Mouse (Mus musculus) cerebellum, adult 2 months (tissue): ENCODE measurements around the gene Pbx2. TPM values are rescaled to one million over a fixed set of nuclear protein-coding genes. Genes with fewer than 3 reads are reported as not detected.

Experiments used
- DNase-seq, 2 experiments: peaks; one replicate each; pipeline ENCODE4 v3.0.0; 2021
- H3K27ac ChIP-seq: fragments of 200-500 bp; 2 replicates; pipeline ENCODE4 v1.5.1; 2012; ENCODE audit warnings: low read length, control low read depth, inconsistent platforms; ENCODE audit not compliant: insufficient read depth
- H3K27me3 ChIP-seq: fragments of 200-500 bp; 2 replicates; pipeline ENCODE4 v1.6.1; 2012; ENCODE audit warnings: inconsistent platforms, mild to moderate bottlenecking, low read length, moderate library complexity; ENCODE audit not compliant: control insufficient read depth, insufficient read depth
- H3K4me1 ChIP-seq: fragments of 200-500 bp; 2 replicates; pipeline ENCODE4 v1.6.1; 2011; ENCODE audit warnings: low read length; ENCODE audit not compliant: control insufficient read depth, insufficient read depth
- H3K4me3 ChIP-seq: fragments of 200-500 bp; replicated peaks from 2 replicates; pipeline ENCODE3; 2011; ENCODE audit warnings: mild to moderate bottlenecking, low read depth, low read length, control low read depth; ENCODE audit not compliant: insufficient read depth
- CTCF ChIP-seq: fragments of 200-500 bp; IDR thresholded peaks from 2 replicates; pipeline ENCODE4 v1.5.1; 2011; ENCODE audit warnings: low read depth, mild to moderate bottlenecking, control low read depth, low read length, moderate library complexity, borderline replicate concordance; ENCODE audit not compliant: insufficient read depth
- POLR2A ChIP-seq: fragments of 200-500 bp; IDR thresholded peaks from 2 replicates; pipeline ENCODE4 v1.6.1; 2011; ENCODE audit warnings: low read length, control low read depth, borderline replicate concordance; ENCODE audit not compliant: insufficient read depth
- WGBS: fragments of 180-500 bp; shearing (Covaris S2); methylation state at CpG from one replicate; pipeline ENCODE4 v1.1.7; 2018; 5-methylcytosine and 5-hydroxymethylcytosine counted together
- polyA plus RNA-seq: library from polyadenylated mRNA; depleted of rRNA; stranded (reverse); fragments of >200 nt; gene quantifications from 2 replicates; pipeline ENCODE4 v1.2.3, GENCODE M21; 2012; rRNA removed

The Pbx2 gene
- polyA plus RNA-seq, 1 experiment = 69.5 TPM

DNA sequence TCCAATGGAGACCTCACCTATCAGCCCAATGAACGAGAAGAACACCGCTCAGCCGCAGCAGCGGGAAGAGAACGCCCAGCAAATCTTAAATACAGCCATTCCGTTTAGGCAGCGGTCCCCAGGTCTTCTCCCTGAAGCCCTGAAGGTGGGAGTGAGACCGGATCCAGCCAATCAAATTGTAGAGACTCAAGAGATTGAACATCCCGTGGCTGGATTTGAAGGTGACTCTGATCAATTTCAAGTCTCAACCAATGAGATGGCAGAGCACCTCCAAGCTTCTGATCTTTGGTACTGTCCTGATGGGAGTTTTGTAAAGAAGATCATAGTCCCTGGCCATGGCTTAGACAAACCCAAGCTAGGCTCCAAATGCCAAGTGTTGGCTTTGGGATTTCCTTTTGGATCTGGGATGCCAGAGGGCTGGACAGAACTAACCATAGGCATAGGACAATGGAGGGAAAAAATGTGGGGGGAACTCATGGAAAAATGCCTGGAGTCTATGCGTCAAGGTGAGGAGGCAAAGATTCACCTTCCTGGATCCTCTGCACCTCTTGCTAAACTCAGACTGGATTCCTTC, 54.3 kb downstream of the Pbx2 start:
- Histone ChIP-seq H3K4me1 (peaks cover 31% of the 10 kb centered on the region), H3K4me3 (peak overlapping the region; percentile 99), H3K27ac (no peak overlapping the region; the same call in 1 of the 2 replicates), H3K27me3 (no peaks in the 10 kb centered on the region)
- no peak for TF ChIP-seq POLR2A
- TF ChIP-seq CTCF = no peak
- peak; percentile 19 to 31 for DNase-seq
- WGBS = 37% methylated on average over 10 of the region's 10 CpGs

DNA sequence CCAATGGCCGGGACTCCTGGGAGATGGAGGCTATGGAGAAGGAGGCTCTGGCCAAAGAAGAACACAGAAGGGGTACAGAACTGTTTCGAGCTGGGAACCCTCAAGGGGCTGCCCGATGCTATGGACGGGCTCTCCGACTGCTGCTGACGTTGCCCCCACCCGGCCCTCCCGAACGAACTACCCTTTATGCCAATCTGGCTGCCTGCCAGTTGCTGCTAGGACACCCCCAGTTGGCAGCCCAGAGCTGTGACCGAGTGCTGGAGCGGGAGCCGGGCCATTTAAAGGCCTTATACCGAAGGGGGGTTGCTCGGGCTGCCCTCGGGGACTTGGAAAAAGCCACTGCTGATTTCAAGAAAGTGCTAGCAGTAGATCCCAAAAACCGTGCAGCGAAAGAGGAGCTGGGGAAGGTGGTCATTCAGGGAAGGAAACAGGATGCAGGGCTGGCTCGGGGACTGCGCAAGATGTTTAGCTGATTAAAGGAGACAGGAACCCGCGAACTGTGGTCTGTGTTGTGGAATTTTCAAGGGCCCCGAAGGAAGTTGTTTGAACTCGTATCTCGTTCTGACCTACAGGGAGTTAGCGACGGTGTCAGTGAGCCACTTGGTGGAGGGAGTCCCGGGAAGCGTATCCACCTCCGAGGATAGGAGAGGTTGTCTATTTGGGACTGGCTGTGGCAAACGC, 54.9 kb downstream of the Pbx2 start:
- 49% methylated on average over 30 of the region's 30 CpGs for WGBS
- Histone ChIP-seq H3K4me3 (no peak overlapping the region), H3K27ac (no peak overlapping the region), H3K4me1 (peaks cover 25% of the 10 kb centered on the region), H3K27me3 (no peaks in the 10 kb centered on the region)
- TF ChIP-seq CTCF (no peak), POLR2A (no peak)
- peak; percentile 35 to 46 for DNase-seq

Other genes starting within 250 kb of the Pbx2 start
- not detected in 2 replicates for gene Btnl2, start 236.4 kb upstream of the Pbx2 start, polyA plus RNA-seq
- not detected in 2 replicates for gene Btnl1, start 214.1 kb upstream of the Pbx2 start, polyA plus RNA-seq
- gene BC051142, start 192.4 kb upstream of the Pbx2 start, polyA plus RNA-seq = 5.8 and 6.5 TPM in 2 replicates
- not detected in 2 replicates for gene Btnl4, start 113.9 kb upstream of the Pbx2 start, polyA plus RNA-seq
- gene Btnl6, start 73.9 kb upstream of the Pbx2 start, polyA plus RNA-seq = not detected in 2 replicates
- 3.8 and 4.3 TPM in 2 replicates for gene Notch4, start 27.0 kb upstream of the Pbx2 start, polyA plus RNA-seq
- gene Gpsm3, start 1.5 kb upstream of the Pbx2 start, polyA plus RNA-seq = 2.6 and 3.1 TPM in 2 replicates
- 1.4 and 1.8 TPM in 2 replicates for gene Ager, start 6.6 kb downstream of the Pbx2 start, polyA plus RNA-seq
- gene Rnf5, start 12.4 kb downstream of the Pbx2 start, polyA plus RNA-seq = 125 and 137 TPM in 2 replicates
- 172 and 179 TPM in 2 replicates for gene Agpat1, start 13.0 kb downstream of the Pbx2 start, polyA plus RNA-seq
- gene Egfl8, start 24.7 kb downstream of the Pbx2 start, polyA plus RNA-seq = 6.3 and 7.4 TPM in 2 replicates
- gene Ppt2, start 37.2 kb downstream of the Pbx2 start, polyA plus RNA-seq = 57.3 and 66.9 TPM in 2 replicates
- 194 and 222 TPM in 2 replicates for gene Prrt1, start 38.3 kb downstream of the Pbx2 start, polyA plus RNA-seq
- gene Fkbpl, start 53.5 kb downstream of the Pbx2 start, polyA plus RNA-seq = 7.4 and 8.5 TPM in 2 replicates
- 61.4 and 69.4 TPM in 2 replicates for gene Atf6b, start 55.9 kb downstream of the Pbx2 start, polyA plus RNA-seq
- gene Tnxb, start 79.3 kb downstream of the Pbx2 start, polyA plus RNA-seq = 1.6 and 1.8 TPM in 2 replicates
- gene C4b, start 152.6 kb downstream of the Pbx2 start, polyA plus RNA-seq = 8.5 and 10.2 TPM in 2 replicates
- gene Cyp21a1, start 213.3 kb downstream of the Pbx2 start, polyA plus RNA-seq = not detected in 2 replicates
- 52.9 TPM in 2 replicates for gene Stk19, start 245.7 kb downstream of the Pbx2 start, polyA plus RNA-seq
- 59.6 and 62.5 TPM in 2 replicates for gene Dxo, start 245.8 kb downstream of the Pbx2 start, polyA plus RNA-seq